Mouse (Mus musculus): ENCODE measurements around the gene Thap2. TPM values are rescaled to one million over a fixed set of nuclear protein-coding genes. Genes with fewer than 3 reads are reported as not detected.

Thap2 gene
- 21.7 and 24.0 TPM in 2 replicates for polyA plus RNA-seq (2016; fragmentation: Nextera tagmentation; extraction: Ambion mirVana)

GRCm38 (mm10) chr10:115384221-115385017 lies at the start of gene Thap2, which contains the start of gene Zfc3h1:
Thap2 (minus strand) TSS chr10:115384443.
Zfc3h1 (plus strand) TSS chr10:115384959.
- Histone ChIP-seq H3K27ac (peak within 1 kb of the TSS; percentile 98), H3K36me3 (peaks cover 34% of the 10 kb centered on the region), H3K27me3 (ENCODE audit: low read depth, poor library complexity, severe bottlenecking) (no peaks in the 10 kb centered on the region), H3K9me3 (replicated peaks) (no peaks in the 10 kb centered on the region), H3K4me3 (peak within 1 kb of the TSS; percentile 91), H3K4me1 (peaks cover 21% of the 10 kb centered on the region)
- peak; percentile 98 for DNase-seq (ENCODE audit: low spot score)
- WGBS: under 1% methylated on average over 65 of the region's 65 CpGs

- DNase-seq (ENCODE audit: low spot score): no peak
- H3K27me3 ChIP-seq (ENCODE audit: low read depth, poor library complexity, severe bottlenecking): no peaks in the 10 kb centered on the region
- H3K4me1 ChIP-seq: no peaks in the 10 kb centered on the region
- peaks cover 95% of the 10 kb centered on the region for H3K36me3 ChIP-seq
- H3K27ac ChIP-seq: no peak overlapping the region
- 82% methylated on average over 2 of the region's 2 CpGs for WGBS
- no peaks in the 10 kb centered on the region for H3K9me3 ChIP-seq (replicated peaks)
- no peak overlapping the region for H3K4me3 ChIP-seq
Measured at GRCm38 (mm10) chr10:115425351-115425750, 41.1 kb upstream of the Thap2 start.

GRCm38 (mm10) chr10:115421976-115422375 lies 37.7 kb upstream of the Thap2 start:
- peaks cover 94% of the 10 kb centered on the region for H3K36me3 ChIP-seq
- no peaks in the 10 kb centered on the region for H3K9me3 ChIP-seq (replicated peaks)
- H3K4me1 ChIP-seq: no peaks in the 10 kb centered on the region
- DNase-seq (ENCODE audit: low spot score): no peak
- H3K27ac ChIP-seq: no peak overlapping the region
- WGBS: 87% methylated on average over 4 of the region's 4 CpGs
- H3K27me3 ChIP-seq (ENCODE audit: low read depth, poor library complexity, severe bottlenecking): no peaks in the 10 kb centered on the region
- H3K4me3 ChIP-seq: no peak overlapping the region

GRCm38 (mm10) chr10:115414056-115414455 lies 29.8 kb upstream of the Thap2 start:
- no peaks in the 10 kb centered on the region for H3K9me3 ChIP-seq (replicated peaks)
- WGBS: 89% methylated on average over 3 of the region's 3 CpGs
- no peak for DNase-seq (ENCODE audit: low spot score)
- no peaks in the 10 kb centered on the region for H3K27me3 ChIP-seq (ENCODE audit: low read depth, poor library complexity, severe bottlenecking)
- no peak overlapping the region for H3K4me3 ChIP-seq
- H3K4me1 ChIP-seq: no peaks in the 10 kb centered on the region
- no peak overlapping the region for H3K27ac ChIP-seq
- H3K36me3 ChIP-seq: peaks cover 98% of the 10 kb centered on the region

GRCm38 (mm10) chr10:115413496-115413895 lies 29.3 kb upstream of the Thap2 start:
- Histone ChIP-seq H3K4me1 (no peaks in the 10 kb centered on the region), H3K27me3 (ENCODE audit: low read depth, poor library complexity, severe bottlenecking) (no peaks in the 10 kb centered on the region), H3K4me3 (no peak overlapping the region), H3K27ac (no peak overlapping the region), H3K36me3 (peaks cover 98% of the 10 kb centered on the region), H3K9me3 (replicated peaks) (no peaks in the 10 kb centered on the region)
- DNase-seq (ENCODE audit: low spot score): no peak
- 90% methylated on average over 2 of the region's 2 CpGs for WGBS

- no peak overlapping the region for H3K4me3 ChIP-seq
- DNase-seq (ENCODE audit: low spot score): peak; percentile 57
- H3K9me3 ChIP-seq (replicated peaks): no peaks in the 10 kb centered on the region
- H3K4me1 ChIP-seq: no peaks in the 10 kb centered on the region
- H3K27ac ChIP-seq: no peak overlapping the region
- no peaks in the 10 kb centered on the region for H3K27me3 ChIP-seq (ENCODE audit: low read depth, poor library complexity, severe bottlenecking)
- 74% methylated on average over 6 of the region's 6 CpGs for WGBS
- H3K36me3 ChIP-seq: peaks cover 94% of the 10 kb centered on the region
Measured at GRCm38 (mm10) chr10:115406393-115406792, 22.1 kb upstream of the Thap2 start.

GRCm38 (mm10) chr10:115391896-115392295 lies 7.7 kb upstream of the Thap2 start:
- DNase-seq (ENCODE audit: low spot score): no peak
- Histone ChIP-seq H3K36me3 (peaks cover 80% of the 10 kb centered on the region), H3K9me3 (replicated peaks) (no peaks in the 10 kb centered on the region), H3K4me3 (no peak overlapping the region), H3K4me1 (no peaks in the 10 kb centered on the region; the same call in 1 of the 2 replicates), H3K27ac (no peak overlapping the region), H3K27me3 (ENCODE audit: low read depth, poor library complexity, severe bottlenecking) (no peaks in the 10 kb centered on the region)
- 93% methylated on average over 1 of the region's 1 CpGs for WGBS

- Histone ChIP-seq H3K4me1 (peaks cover 7% of the 10 kb centered on the region), H3K36me3 (peaks cover 72% of the 10 kb centered on the region), H3K4me3 (no peak overlapping the region), H3K27ac (no peak overlapping the region), H3K27me3 (ENCODE audit: low read depth, poor library complexity, severe bottlenecking) (no peaks in the 10 kb centered on the region), H3K9me3 (replicated peaks) (no peaks in the 10 kb centered on the region)
- 94% methylated on average over 4 of the region's 4 CpGs for WGBS
- DNase-seq (ENCODE audit: low spot score): no peak
Measured at GRCm38 (mm10) chr10:115391076-115391475, 6.8 kb upstream of the Thap2 start.

- peaks cover 43% of the 10 kb centered on the region for H3K36me3 ChIP-seq
- peaks cover 13% of the 10 kb centered on the region for H3K4me1 ChIP-seq
- H3K4me3 ChIP-seq: no peak overlapping the region
- 94% methylated on average over 3 of the region's 3 CpGs for WGBS
- no peak for DNase-seq (ENCODE audit: low spot score)
- no peak overlapping the region for H3K27ac ChIP-seq
- no peaks in the 10 kb centered on the region for H3K27me3 ChIP-seq (ENCODE audit: low read depth, poor library complexity, severe bottlenecking)
- H3K9me3 ChIP-seq (replicated peaks): no peaks in the 10 kb centered on the region
Measured at GRCm38 (mm10) chr10:115387891-115388290, 3.6 kb upstream of the Thap2 start.

- Histone ChIP-seq H3K27ac (peak overlapping the region; percentile 98), H3K4me1 (peaks cover 21% of the 10 kb centered on the region), H3K9me3 (replicated peaks) (no peaks in the 10 kb centered on the region), H3K4me3 (peak overlapping the region; percentile 91), H3K36me3 (peaks cover 39% of the 10 kb centered on the region), H3K27me3 (ENCODE audit: low read depth, poor library complexity, severe bottlenecking) (no peaks in the 10 kb centered on the region)
- WGBS: under 1% methylated on average over 101 of the region's 101 CpGs
- peak; percentile 82 for DNase-seq (ENCODE audit: low spot score)
Measured at GRCm38 (mm10) chr10:115385018-115386002, 1.1 kb upstream of the Thap2 start.

GRCm38 (mm10) chr10:115383644-115384220 lies 511 bp downstream of the Thap2 start:
- DNase-seq (ENCODE audit: low spot score): no peak

GRCm38 (mm10) chr10:115382846-115383643 lies 1.2 kb downstream of the Thap2 start:
- Histone ChIP-seq H3K27ac (peak overlapping the region; percentile 98), H3K4me1 (peaks cover 21% of the 10 kb centered on the region), H3K4me3 (peak overlapping the region; percentile 91), H3K36me3 (peaks cover 22% of the 10 kb centered on the region), H3K9me3 (replicated peaks) (no peaks in the 10 kb centered on the region), H3K27me3 (ENCODE audit: low read depth, poor library complexity, severe bottlenecking) (no peaks in the 10 kb centered on the region)
- DNase-seq (ENCODE audit: low spot score): no peak
- 64% methylated on average over 12 of the region's 12 CpGs for WGBS

More at GRCm38 (mm10) chr10:115383644-115384220, 511 bp downstream of the Thap2 start:
- H3K9me3 ChIP-seq (replicated peaks): no peaks in the 10 kb centered on the region
- no peaks in the 10 kb centered on the region for H3K27me3 ChIP-seq (ENCODE audit: low read depth, poor library complexity, severe bottlenecking)
- 7% methylated on average over 15 of the region's 15 CpGs for WGBS
- peak overlapping the region; percentile 98 for H3K27ac ChIP-seq
- peaks cover 21% of the 10 kb centered on the region for H3K4me1 ChIP-seq
- peak overlapping the region; percentile 91 for H3K4me3 ChIP-seq
- H3K36me3 ChIP-seq: peaks cover 28% of the 10 kb centered on the region
